Mouse (Mus musculus): ENCODE data around the gene Tpte. TPM values are rescaled to one million over a fixed set of nuclear protein-coding genes. Genes with fewer than 3 reads are reported as not detected.

The Tpte gene
- total and polyA plus RNA-seq, 3 experiments = not detected

DNA sequence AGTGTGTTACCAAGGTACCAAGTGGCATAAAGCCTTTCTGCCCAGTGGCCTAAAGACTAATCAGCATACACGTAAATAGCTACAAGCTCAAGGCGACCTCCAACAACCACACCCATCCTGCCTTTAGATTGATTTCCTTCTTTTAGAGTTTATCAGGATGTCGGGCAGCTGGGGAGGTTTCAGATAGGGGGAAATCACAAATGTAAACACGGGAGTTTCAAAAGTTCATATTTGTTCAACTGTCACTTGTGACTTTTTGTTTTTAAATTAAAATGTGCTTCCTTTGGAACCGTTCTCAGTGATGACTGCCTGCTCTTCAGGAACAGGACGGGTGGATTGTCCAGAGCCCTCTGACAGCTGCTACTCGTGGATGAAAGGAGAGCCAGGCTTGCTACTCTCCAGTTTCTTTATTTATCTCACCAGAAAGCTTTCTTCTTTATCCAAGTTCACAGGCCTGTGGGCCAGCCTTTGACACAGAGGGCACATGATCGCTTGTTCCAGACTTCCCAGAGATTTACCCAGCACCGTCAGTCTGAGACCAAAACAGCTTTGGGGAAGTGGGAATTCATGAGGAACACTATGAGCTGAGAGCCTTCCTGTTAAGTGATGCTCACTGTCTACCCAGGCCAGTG is 23.0 kb upstream of the Tpte start:
- no peaks in the 10 kb centered on the region for H3K36me3 ChIP-seq (ENCODE audit: control insufficient read depth in 1 of 2, insufficient read depth in 2 of 2, low read length in 2 of 2)
- no peak overlapping the region for H3K27ac ChIP-seq (ENCODE audit: control insufficient read depth, low read depth, low read length)
- no peak overlapping the region for H3K9ac ChIP-seq (ENCODE audit: control insufficient read depth, low read depth, low read length, poor library complexity, severe bottlenecking)
- no peaks in the 10 kb centered on the region for H3K9me3 ChIP-seq (replicated peaks; ENCODE audit: insufficient read depth, low read length)
- peaks cover 0 to 6% of the 10 kb centered on the region in 2 experiments; a peak in 2 of 4 replicates for H3K4me1 ChIP-seq (ENCODE audit: control insufficient read depth in 1 of 2, insufficient read depth in 2 of 2, low read length in 2 of 2)
- DNase-seq (ENCODE audit: low read depth, low spot score) = peak; percentile 34
- no peak for TF ChIP-seq POLR2AphosphoS2 (IDR thresholded peaks at IDR 0.05; ENCODE audit: low read length)
- TF ChIP-seq GATA1 (IDR thresholded peaks at IDR 0.05; ENCODE audit: low read depth, low read length) = peak; percentile 43
- no peak for TF ChIP-seq MAX (IDR thresholded peaks at IDR 0.05; ENCODE audit: low read length)
- 0 out of 2 replicates have a peak, but pooled peaks have one; percentile 31 for TF ChIP-seq RCOR1 (IDR thresholded peaks at IDR 0.05; ENCODE audit: low read depth, low read length)
- TF ChIP-seq POLR2A (IDR thresholded peaks at IDR 0.05; ENCODE audit: control insufficient read depth in 1 of 2, insufficient read depth in 1 of 2, low read depth in 1 of 2, low read length in 2 of 2, poor library complexity in 1 of 2) = no peak
- TF ChIP-seq KAT2A (conservative IDR thresholded peaks at IDR 0.05; ENCODE audit: low read depth, low read length) = no peak
- TF ChIP-seq USF2 (IDR thresholded peaks at IDR 0.05; ENCODE audit: borderline replicate concordance in 1 of 2, insufficient read depth in 1 of 2, low read depth in 1 of 2, low read length in 2 of 2) = no peak
- TF ChIP-seq MXI1 (IDR thresholded peaks at IDR 0.05; ENCODE audit: low read depth, low read length) = no peak
- no peak for TF ChIP-seq JUND (IDR thresholded peaks at IDR 0.05; ENCODE audit: low read depth, low read length)
- no peak for TF ChIP-seq ZNF384 (IDR thresholded peaks at IDR 0.05; ENCODE audit: low read depth, low read length)
- TF ChIP-seq TCF12 (IDR thresholded peaks at IDR 0.05; ENCODE audit: low read depth, low read length) = peak; percentile 13; the same call in 1 of the 2 replicates
- TF ChIP-seq RAD21 (IDR thresholded peaks at IDR 0.05; ENCODE audit: low read depth, low read length) = no peak
- TF ChIP-seq SIN3A (IDR thresholded peaks at IDR 0.05; ENCODE audit: low read length) = no peak
- TF ChIP-seq GABPA (IDR thresholded peaks at IDR 0.05; ENCODE audit: low read depth, low read length) = no peak
- TF ChIP-seq ETS1 (IDR thresholded peaks at IDR 0.05; ENCODE audit: low read depth, low read length) = no peak
- TF ChIP-seq ZKSCAN1 (IDR thresholded peaks at IDR 0.05; ENCODE audit: low read depth, low read length) = no peak
- TF ChIP-seq POLR2AphosphoS5 (IDR thresholded peaks at IDR 0.05; ENCODE audit: borderline replicate concordance, low read depth, low read length) = no peak
- no peak for TF ChIP-seq ZC3H11A (IDR thresholded peaks at IDR 0.05; ENCODE audit: low read depth, low read length)
- no peak for TF ChIP-seq EP300 (IDR thresholded peaks at IDR 0.05; ENCODE audit: low read depth in 1 of 2, low read length in 2 of 2)
- no peak for TF ChIP-seq HCFC1 (IDR thresholded peaks at IDR 0.05; ENCODE audit: low read depth, low read length)
- no peaks in the 10 kb centered on the region for H3K27me3 ChIP-seq (ENCODE audit: control insufficient read depth in 1 of 2, insufficient read depth in 2 of 2, low read length in 2 of 2)
- H3K4me3 ChIP-seq (ENCODE audit: control insufficient read depth in 1 of 2, insufficient read depth in 1 of 2, low read depth in 2 of 2, low read length in 2 of 2) = no peak overlapping the region
- H3K79me2 ChIP-seq (ENCODE audit: control insufficient read depth, insufficient read depth, low read length, poor library complexity) = no peaks in the 10 kb centered on the region

DNA sequence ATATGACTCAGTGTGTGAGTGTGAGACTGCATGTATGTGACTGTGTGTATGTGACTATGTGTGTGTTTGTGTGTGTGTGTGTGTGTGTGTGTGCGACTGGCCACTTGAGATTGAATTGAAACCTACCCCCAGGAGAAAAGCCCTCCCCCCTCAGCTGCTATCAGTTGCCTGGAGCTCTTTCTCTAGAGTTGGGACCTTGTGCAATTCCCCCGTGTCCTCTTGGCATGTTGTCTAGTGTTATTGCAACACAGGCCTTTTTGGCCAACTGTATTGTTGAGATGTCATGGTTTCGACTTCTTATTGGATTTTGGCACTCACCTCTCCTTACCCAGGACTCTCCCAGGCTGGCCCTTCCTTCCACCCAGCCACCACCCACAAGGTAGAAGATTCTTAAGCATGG is 21.0 kb upstream of the Tpte start:
- Histone ChIP-seq H3K79me2 (ENCODE audit: control insufficient read depth, insufficient read depth, low read length, poor library complexity) (no peaks in the 10 kb centered on the region), H3K9ac (ENCODE audit: control insufficient read depth, low read depth, low read length, poor library complexity, severe bottlenecking) (no peak overlapping the region), H3K36me3 (ENCODE audit: control insufficient read depth in 1 of 2, insufficient read depth in 2 of 2, low read length in 2 of 2) (no peaks in the 10 kb centered on the region), H3K4me3 (ENCODE audit: control insufficient read depth in 1 of 2, insufficient read depth in 1 of 2, low read depth in 2 of 2, low read length in 2 of 2) (no peak overlapping the region), H3K27me3 (ENCODE audit: control insufficient read depth in 1 of 2, insufficient read depth in 2 of 2, low read length in 2 of 2) (no peaks in the 10 kb centered on the region), H3K4me1 (ENCODE audit: control insufficient read depth in 1 of 2, insufficient read depth in 2 of 2, low read length in 2 of 2) (peaks cover 0 to 6% of the 10 kb centered on the region in 2 experiments; a peak in 2 of 4 replicates), H3K9me3 (replicated peaks; ENCODE audit: insufficient read depth, low read length) (no peaks in the 10 kb centered on the region), H3K27ac (ENCODE audit: control insufficient read depth, low read depth, low read length) (no peak overlapping the region)
- TF ChIP-seq MAX (IDR thresholded peaks at IDR 0.05; ENCODE audit: low read length) (no peak), TAL1 (IDR thresholded peaks at IDR 0.05; ENCODE audit: low read length) (no peak), USF2 (IDR thresholded peaks at IDR 0.05; ENCODE audit: borderline replicate concordance in 1 of 2, insufficient read depth in 1 of 2, low read depth in 1 of 2, low read length in 2 of 2) (no peak), POLR2A (IDR thresholded peaks at IDR 0.05; ENCODE audit: control insufficient read depth in 1 of 2, insufficient read depth in 1 of 2, low read depth in 1 of 2, low read length in 2 of 2, poor library complexity in 1 of 2) (no peak), UBTF (IDR thresholded peaks at IDR 0.05; ENCODE audit: borderline replicate concordance, insufficient read depth, low read depth, low read length) (no peak), CTCF (IDR thresholded peaks at IDR 0.05 in 2 of 3, conservative IDR thresholded peaks at IDR 0.05 in 1 of 3; ENCODE audit: control insufficient read depth in 1 of 3, insufficient read depth in 1 of 3, low read depth in 2 of 3, low read length in 3 of 3, poor library complexity in 1 of 3, severe bottlenecking in 1 of 3) (no peak), ZC3H11A (IDR thresholded peaks at IDR 0.05; ENCODE audit: low read depth, low read length) (no peak)
- no peak for DNase-seq (ENCODE audit: low read depth, low spot score)

Measured in MEL (cell line).